Mouse (Mus musculus): Measurements from ENCODE around the gene Agap3. TPM values are rescaled to one million over a fixed set of nuclear protein-coding genes. Genes with fewer than 3 reads are reported as not detected.

Gene Agap3
- polyA plus RNA-seq, 1 experiment from 2014 or later = 15.5 TPM

DNA sequence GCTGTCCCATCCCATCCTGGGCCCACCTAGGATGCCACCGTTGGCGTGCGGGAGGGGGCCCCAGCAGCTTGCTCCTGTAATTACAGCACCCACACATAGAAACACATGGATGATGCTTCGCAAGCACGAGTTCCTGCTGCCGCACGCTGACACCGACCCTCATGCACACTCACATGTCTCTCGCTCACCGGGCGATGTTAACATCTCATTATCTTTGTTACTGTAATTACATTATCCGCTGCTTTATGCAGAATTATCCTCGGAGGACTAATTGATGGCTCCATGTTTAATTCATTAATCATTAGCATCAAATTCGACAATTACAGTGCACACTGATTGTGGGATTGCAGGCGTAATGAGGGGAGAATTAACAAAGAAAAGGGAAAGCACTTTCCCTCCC is 43.0 kb downstream of the Agap3 start:
- ATAC-seq (replicated peaks; ENCODE audit: extremely low read depth, insufficient read depth, low FRiP score) = no peak
- 90% methylated on average over 15 of the region's 15 CpGs for WGBS
- no peak overlapping the region for H3K4me2 ChIP-seq (ENCODE audit: low read depth, low read length)
- no peak overlapping the region for H3K27ac ChIP-seq (ENCODE audit: low read length)
- H3K4me1 ChIP-seq (ENCODE audit: control insufficient read depth, insufficient read depth, low read length) = no peaks in the 10 kb centered on the region
- H3K9me3 ChIP-seq (replicated peaks; ENCODE audit: control insufficient read depth, low read length) = no peaks in the 10 kb centered on the region
- no peak overlapping the region for H3K4me3 ChIP-seq (ENCODE audit: low read length)
- H3K9ac ChIP-seq (ENCODE audit: low read length) = no peak overlapping the region
- H3K27me3 ChIP-seq (ENCODE audit: control insufficient read depth, insufficient read depth, low read length) = no peaks in the 10 kb centered on the region
- peaks cover 53% of the 10 kb centered on the region for H3K36me3 ChIP-seq (ENCODE audit: control insufficient read depth, insufficient read depth)

GRCm38 (mm10) chr5:24496756-24497155 is 44.8 kb downstream of the Agap3 start:
- H3K4me3 ChIP-seq (ENCODE audit: low read length) = no peak overlapping the region
- H3K36me3 ChIP-seq (ENCODE audit: control insufficient read depth, insufficient read depth) = peaks cover 60% of the 10 kb centered on the region
- no peak overlapping the region for H3K4me2 ChIP-seq (ENCODE audit: low read depth, low read length)
- H3K27me3 ChIP-seq (ENCODE audit: control insufficient read depth, insufficient read depth, low read length) = no peaks in the 10 kb centered on the region
- H3K9ac ChIP-seq (ENCODE audit: low read length) = no peak overlapping the region
- H3K4me1 ChIP-seq (ENCODE audit: control insufficient read depth, insufficient read depth, low read length) = no peaks in the 10 kb centered on the region
- ATAC-seq (replicated peaks; ENCODE audit: extremely low read depth, insufficient read depth, low FRiP score) = no peak
- H3K9me3 ChIP-seq (replicated peaks; ENCODE audit: control insufficient read depth, low read length) = no peaks in the 10 kb centered on the region
- WGBS = 74% methylated on average over 6 of the region's 6 CpGs
- H3K27ac ChIP-seq (ENCODE audit: low read length) = no peak overlapping the region

DNA sequence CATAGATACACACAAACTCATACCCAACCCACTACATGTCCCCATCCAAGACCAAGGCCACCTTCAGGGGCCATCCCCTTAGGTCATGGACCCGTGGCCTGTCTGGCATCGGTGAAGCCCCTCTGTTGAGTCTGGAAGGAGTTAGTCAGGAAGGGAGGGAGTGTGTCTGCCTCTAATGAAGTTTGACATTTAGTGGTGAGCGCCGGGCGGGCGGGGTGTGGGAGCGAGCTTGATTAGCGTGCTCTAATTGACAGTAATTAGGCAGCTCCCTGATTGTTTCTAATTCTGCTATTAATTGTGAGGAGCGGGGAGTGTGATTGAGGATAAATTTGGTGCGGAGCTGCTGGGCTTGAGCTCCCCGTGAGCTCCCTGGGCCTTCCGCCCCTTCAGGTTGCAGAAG is 45.5 kb downstream of the Agap3 start:
- Histone ChIP-seq H3K4me2 (ENCODE audit: low read depth, low read length) (no peak overlapping the region), H3K27me3 (ENCODE audit: control insufficient read depth, insufficient read depth, low read length) (no peaks in the 10 kb centered on the region), H3K4me3 (ENCODE audit: low read length) (no peak overlapping the region), H3K9me3 (replicated peaks; ENCODE audit: control insufficient read depth, low read length) (no peaks in the 10 kb centered on the region), H3K27ac (ENCODE audit: low read length) (no peak overlapping the region), H3K36me3 (ENCODE audit: control insufficient read depth, insufficient read depth) (peaks cover 56% of the 10 kb centered on the region), H3K4me1 (ENCODE audit: control insufficient read depth, insufficient read depth, low read length) (no peaks in the 10 kb centered on the region), H3K9ac (ENCODE audit: low read length) (no peak overlapping the region)
- no peak for ATAC-seq (replicated peaks; ENCODE audit: extremely low read depth, insufficient read depth, low FRiP score)
- WGBS = 87% methylated on average over 12 of the region's 12 CpGs

DNA sequence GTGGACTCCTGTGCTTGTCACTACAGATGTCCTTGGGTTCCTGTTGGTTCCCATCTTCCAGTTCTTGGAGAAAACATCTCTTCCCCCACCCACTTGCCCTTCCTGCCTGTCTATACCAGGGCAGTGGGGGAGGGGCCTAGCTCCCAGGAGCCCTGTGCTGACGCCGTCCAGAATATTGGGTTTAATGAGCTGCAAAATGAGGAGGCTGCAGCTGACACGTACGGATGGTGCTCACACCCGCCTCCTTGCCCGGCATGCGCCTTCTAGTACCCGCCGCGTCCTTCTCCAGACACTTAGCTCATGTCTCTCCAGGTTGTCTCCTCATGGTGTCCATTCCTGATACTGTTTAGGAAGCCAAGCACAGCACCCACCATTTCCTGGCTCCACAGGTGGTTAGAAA is 47.1 kb downstream of the Agap3 start:
- Histone ChIP-seq H3K9me3 (replicated peaks; ENCODE audit: control insufficient read depth, low read length) (no peaks in the 10 kb centered on the region), H3K27ac (ENCODE audit: low read length) (no peak overlapping the region), H3K9ac (ENCODE audit: low read length) (no peak overlapping the region), H3K36me3 (ENCODE audit: control insufficient read depth, insufficient read depth) (peaks cover 46% of the 10 kb centered on the region), H3K4me3 (ENCODE audit: low read length) (no peak overlapping the region), H3K4me1 (ENCODE audit: control insufficient read depth, insufficient read depth, low read length) (no peaks in the 10 kb centered on the region), H3K4me2 (ENCODE audit: low read depth, low read length) (no peak overlapping the region), H3K27me3 (ENCODE audit: control insufficient read depth, insufficient read depth, low read length) (no peaks in the 10 kb centered on the region)
- no peak for ATAC-seq (replicated peaks; ENCODE audit: extremely low read depth, insufficient read depth, low FRiP score)
- WGBS = 87% methylated on average over 10 of the region's 10 CpGs

- Histone ChIP-seq H3K4me2 (ENCODE audit: low read depth, low read length) (no peak overlapping the region), H3K9ac (ENCODE audit: low read length) (no peak overlapping the region), H3K36me3 (ENCODE audit: control insufficient read depth, insufficient read depth) (peaks cover 37% of the 10 kb centered on the region), H3K27me3 (ENCODE audit: control insufficient read depth, insufficient read depth, low read length) (no peaks in the 10 kb centered on the region), H3K9me3 (replicated peaks; ENCODE audit: control insufficient read depth, low read length) (no peaks in the 10 kb centered on the region), H3K4me1 (ENCODE audit: control insufficient read depth, insufficient read depth, low read length) (peaks cover 5% of the 10 kb centered on the region; the same call in 1 of the 2 replicates), H3K27ac (ENCODE audit: low read length) (no peak overlapping the region), H3K4me3 (ENCODE audit: low read length) (no peak overlapping the region)
- no peak for ATAC-seq (replicated peaks; ENCODE audit: extremely low read depth, insufficient read depth, low FRiP score)
- WGBS = 71% methylated on average over 11 of the region's 11 CpGs
These were observed 48.9 kb downstream of the Agap3 start for GRCm38 (mm10) chr5:24500851-24501250.

GRCm38 (mm10) chr5:24502786-24503185 is 50.8 kb downstream of the Agap3 start:
- peaks cover 33% of the 10 kb centered on the region for H3K36me3 ChIP-seq (ENCODE audit: control insufficient read depth, insufficient read depth)
- H3K27me3 ChIP-seq (ENCODE audit: control insufficient read depth, insufficient read depth, low read length) = no peaks in the 10 kb centered on the region
- no peak for ATAC-seq (replicated peaks; ENCODE audit: extremely low read depth, insufficient read depth, low FRiP score)
- 62% methylated on average over 4 of the region's 4 CpGs for WGBS
- no peaks in the 10 kb centered on the region for H3K9me3 ChIP-seq (replicated peaks; ENCODE audit: control insufficient read depth, low read length)
- H3K4me1 ChIP-seq (ENCODE audit: control insufficient read depth, insufficient read depth, low read length) = peaks cover 5% of the 10 kb centered on the region; the same call in 1 of the 2 replicates
- H3K4me2 ChIP-seq (ENCODE audit: low read depth, low read length) = no peak overlapping the region
- no peak overlapping the region for H3K4me3 ChIP-seq (ENCODE audit: low read length)
- H3K9ac ChIP-seq (ENCODE audit: low read length) = no peak overlapping the region
- H3K27ac ChIP-seq (ENCODE audit: low read length) = no peak overlapping the region

GRCm38 (mm10) chr5:24505513-24505912 is 53.5 kb downstream of the Agap3 start:
- Histone ChIP-seq H3K4me3 (ENCODE audit: low read length) (no peak overlapping the region), H3K9me3 (replicated peaks; ENCODE audit: control insufficient read depth, low read length) (no peaks in the 10 kb centered on the region), H3K27ac (ENCODE audit: low read length) (no peak overlapping the region), H3K9ac (ENCODE audit: low read length) (no peak overlapping the region), H3K4me1 (ENCODE audit: control insufficient read depth, insufficient read depth, low read length) (peaks cover 5% of the 10 kb centered on the region; the same call in 1 of the 2 replicates), H3K27me3 (ENCODE audit: control insufficient read depth, insufficient read depth, low read length) (no peaks in the 10 kb centered on the region), H3K36me3 (ENCODE audit: control insufficient read depth, insufficient read depth) (peaks cover 12% of the 10 kb centered on the region), H3K4me2 (ENCODE audit: low read depth, low read length) (no peak overlapping the region)
- ATAC-seq (replicated peaks; ENCODE audit: extremely low read depth, insufficient read depth, low FRiP score) = no peak
- 39% methylated on average over 2 of the region's 2 CpGs for WGBS

- WGBS = 90% methylated on average over 7 of the region's 7 CpGs
- Histone ChIP-seq H3K9me3 (replicated peaks; ENCODE audit: control insufficient read depth, low read length) (no peaks in the 10 kb centered on the region), H3K27me3 (ENCODE audit: control insufficient read depth, insufficient read depth, low read length) (no peaks in the 10 kb centered on the region), H3K9ac (ENCODE audit: low read length) (no peak overlapping the region), H3K4me2 (ENCODE audit: low read depth, low read length) (no peak overlapping the region), H3K4me3 (ENCODE audit: low read length) (no peak overlapping the region), H3K36me3 (ENCODE audit: control insufficient read depth, insufficient read depth) (no peaks in the 10 kb centered on the region), H3K27ac (ENCODE audit: low read length) (no peak overlapping the region), H3K4me1 (ENCODE audit: control insufficient read depth, insufficient read depth, low read length) (peaks cover 5% of the 10 kb centered on the region; the same call in 1 of the 2 replicates)
- no peak for ATAC-seq (replicated peaks; ENCODE audit: extremely low read depth, insufficient read depth, low FRiP score)
These were observed 56.4 kb downstream of the Agap3 start for GRCm38 (mm10) chr5:24508406-24508805.

GRCm38 (mm10) chr5:24510635-24511034 is 58.7 kb downstream of the Agap3 start:
- ATAC-seq (replicated peaks; ENCODE audit: extremely low read depth, insufficient read depth, low FRiP score) = no peak
- WGBS = 46% methylated on average over 11 of the region's 11 CpGs
- Histone ChIP-seq H3K4me1 (ENCODE audit: control insufficient read depth, insufficient read depth, low read length) (no peaks in the 10 kb centered on the region), H3K9me3 (replicated peaks; ENCODE audit: control insufficient read depth, low read length) (no peaks in the 10 kb centered on the region), H3K4me2 (ENCODE audit: low read depth, low read length) (no peak overlapping the region), H3K36me3 (ENCODE audit: control insufficient read depth, insufficient read depth) (no peaks in the 10 kb centered on the region), H3K27ac (ENCODE audit: low read length) (no peak overlapping the region), H3K27me3 (ENCODE audit: control insufficient read depth, insufficient read depth, low read length) (no peaks in the 10 kb centered on the region), H3K4me3 (ENCODE audit: low read length) (no peak overlapping the region), H3K9ac (ENCODE audit: low read length) (no peak overlapping the region)
